Mouse (Mus musculus): Measurements from ENCODE around the gene Dst.

The Dst gene

GRCm38 (mm10) chr1:34068341-34068740 is 160.3 kb downstream of the Dst start:
- peak; percentile 51 to 60 for DNase-seq

- DNase-seq: no peak
Measured at GRCm38 (mm10) chr1:34069514-34070290, 161.7 kb downstream of the Dst start.

- DNase-seq: no peak
Measured at GRCm38 (mm10) chr1:34070474-34070873, 162.4 kb downstream of the Dst start.

GRCm38 (mm10) chr1:34070991-34071639 is 163.1 kb downstream of the Dst start:
- DNase-seq: no peak

- DNase-seq: no peak
Measured at GRCm38 (mm10) chr1:34072262-34072661, 164.2 kb downstream of the Dst start.

- DNase-seq: no peak
Measured at GRCm38 (mm10) chr1:34073436-34074169, 165.6 kb downstream of the Dst start.

GRCm38 (mm10) chr1:34074245-34075187 is 166.5 kb downstream of the Dst start:
- DNase-seq: no peak

- DNase-seq: no peak
Measured at GRCm38 (mm10) chr1:34076701-34077421, 168.8 kb downstream of the Dst start.

- DNase-seq: no peak
Measured at GRCm38 (mm10) chr1:34077422-34077790, 169.4 kb downstream of the Dst start.

GRCm38 (mm10) chr1:34077941-34078340 is 169.9 kb downstream of the Dst start:
- no peak for DNase-seq

GRCm38 (mm10) chr1:34089011-34089410 is 181.0 kb downstream of the Dst start:
- no peak for DNase-seq

GRCm38 (mm10) chr1:34090700-34091099 is 182.7 kb downstream of the Dst start:
- DNase-seq: no peak

GRCm38 (mm10) chr1:34093652-34094051 is 185.6 kb downstream of the Dst start:
- DNase-seq: peak in 1 of 2 experiments; percentile 38

- DNase-seq: peak; percentile 70 to 80
Measured at GRCm38 (mm10) chr1:34094301-34094700, 186.3 kb downstream of the Dst start.

GRCm38 (mm10) chr1:34095173-34095572 is 187.1 kb downstream of the Dst start:
- DNase-seq: no peak

GRCm38 (mm10) chr1:34096923-34097322 is 188.9 kb downstream of the Dst start:
- DNase-seq: peak; percentile 53 to 67

GRCm38 (mm10) chr1:34097640-34098039 is 189.6 kb downstream of the Dst start:
- DNase-seq: peak; percentile 82 to 90

- DNase-seq: peak; percentile 70 to 80
Measured at GRCm38 (mm10) chr1:34099439-34099838, 191.4 kb downstream of the Dst start.

- no peak for DNase-seq
Measured at GRCm38 (mm10) chr1:34100385-34100784, 192.4 kb downstream of the Dst start.

GRCm38 (mm10) chr1:34102604-34103003 is 194.6 kb downstream of the Dst start:
- no peak for DNase-seq

- no peak for DNase-seq
Measured at GRCm38 (mm10) chr1:34103176-34103575, 195.2 kb downstream of the Dst start.

- no peak for DNase-seq
Measured at GRCm38 (mm10) chr1:34103713-34104172, 195.7 kb downstream of the Dst start.
